17 mouse cellular contexts compared by ENCODE assay signal in the genomic region with DNA sequence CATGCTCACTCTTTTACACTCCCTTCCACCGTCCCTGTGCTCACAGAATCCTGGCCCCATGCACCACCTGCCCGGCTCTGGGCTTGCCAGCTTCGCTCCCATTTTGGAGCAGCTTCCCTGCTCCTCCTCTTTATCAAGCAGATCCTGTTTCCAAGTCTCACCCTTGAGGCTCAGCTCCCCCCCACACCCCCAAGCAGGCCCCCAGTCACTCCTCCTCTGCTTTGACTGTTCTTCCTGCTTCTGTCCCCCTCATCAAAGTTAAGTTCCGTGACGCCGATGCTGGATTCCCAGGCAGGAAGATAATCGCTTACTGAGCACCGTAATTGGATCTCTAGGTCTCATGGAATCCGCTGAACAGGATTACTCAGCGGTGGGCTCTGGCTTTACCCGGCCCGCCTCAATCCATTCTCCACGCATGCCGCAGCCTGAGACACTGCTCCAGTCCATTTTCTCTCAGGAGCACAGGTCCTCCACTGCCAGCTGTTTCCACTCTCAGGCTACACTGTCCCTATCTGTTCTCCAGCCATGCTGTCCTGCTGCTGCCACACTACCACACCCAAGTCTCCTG. TPM values are rescaled to one million over a fixed set of nuclear protein-coding genes. Genes with fewer than 3 reads are reported as not detected.
DNase-seq lines count a peak whose midpoint lies in the region; ATAC-seq lines count a peak whose summit lies in the region.
"Had no signal": no experiment of that assay in that cellular context is flagged by ENCODE, and none has a peak within 500 bp of the region (broad histone marks: within the 10 kb centered on the region; RNA-seq: fewer than 3 reads in every experiment).

No protein-coding gene starts in this region.

- peaks cover 7% of the 10 kb centered on the region; the same call in 1 of the 2 replicates for H3K4me1 ChIP-seq in kidney, embryonic 15.5 days
- peaks cover 6% of the 10 kb centered on the region; the same call in 1 of the 2 replicates for H3K4me1 ChIP-seq in embryonic facial prominence, embryonic 15.5 days
- 0 out of 2 replicates have a peak, but pooled peaks cover 2% of the 10 kb centered on the region for H3K4me1 ChIP-seq in midbrain, embryonic 15.5 days
- H3K4me1 ChIP-seq: heart, embryonic 12.5 days had no signal

- ATAC-seq in kidney, embryonic 15.5 days (replicated peaks; ENCODE audit: low FRiP score) = peak; percentile 69
- ATAC-seq in embryonic facial prominence, embryonic 15.5 days (ENCODE audit: insufficient number of reproducible peaks, low FRiP score, low TSS enrichment, low read depth) = peak; percentile 80
- peak; percentile 81 for ATAC-seq in midbrain, embryonic 15.5 days (replicated peaks)
- ATAC-seq: CD4-positive, CD25-positive, alpha-beta regulatory T cell, adult 4 months had no signal

- DNase-seq in kidney, postnatal 14 days = no peak
- DNase-seq in embryo, embryonic 10 days (ENCODE audit: low spot score) = peak; percentile 42
- no peak for DNase-seq in adipocyte (ENCODE audit: low spot score)
- DNase-seq in testis, postnatal 10 days (ENCODE audit: low spot score) = no peak
- no peak for DNase-seq in adrenal gland, adult 8-10 months
- DNase-seq: adrenal gland, adult 2 months; cerebellum, postnatal 14 days; gastrocnemius, postnatal 10 days; lung, postnatal 10 days; spleen, adult 18-20 months had no signal

- no peaks in the 10 kb centered on the region for H3K9me3 ChIP-seq in kidney, embryonic 15.5 days (replicated peaks)
- no peaks in the 10 kb centered on the region for H3K9me3 ChIP-seq in embryonic facial prominence, embryonic 15.5 days (replicated peaks)
- no peaks in the 10 kb centered on the region for H3K9me3 ChIP-seq in midbrain, embryonic 15.5 days
- H3K9me3 ChIP-seq: heart, embryonic 12.5 days; hindbrain, embryonic 10.5 days had no signal

- peak overlapping the region; percentile 37; the same call in 1 of the 2 replicates for H3K27ac ChIP-seq in kidney, embryonic 15.5 days
- H3K27ac ChIP-seq in embryonic facial prominence, embryonic 15.5 days (replicated peaks) = peak overlapping the region; percentile 30; the same call in 1 of the 2 replicates
- no peak overlapping the region for H3K27ac ChIP-seq in midbrain, embryonic 15.5 days
- H3K27ac ChIP-seq: hindbrain, embryonic 10.5 days had no signal

- no peak overlapping the region for H3K9ac ChIP-seq in kidney, embryonic 15.5 days
- H3K9ac ChIP-seq in embryonic facial prominence, embryonic 15.5 days = no peak overlapping the region
- no peak overlapping the region for H3K9ac ChIP-seq in midbrain, embryonic 15.5 days
- H3K9ac ChIP-seq: heart, embryonic 12.5 days had no signal

- no peak overlapping the region for H3K4me3 ChIP-seq in kidney, embryonic 15.5 days (replicated peaks)
- H3K4me3 ChIP-seq in embryonic facial prominence, embryonic 15.5 days (replicated peaks) = no peak overlapping the region
- H3K4me3 ChIP-seq in midbrain, embryonic 15.5 days = no peak overlapping the region
- H3K4me3 ChIP-seq: heart, embryonic 12.5 days; hindbrain, embryonic 10.5 days had no signal

- H3K36me3 ChIP-seq in kidney, embryonic 15.5 days = peaks cover 66% of the 10 kb centered on the region
- peaks cover 38% of the 10 kb centered on the region for H3K36me3 ChIP-seq in embryonic facial prominence, embryonic 15.5 days
- H3K36me3 ChIP-seq in midbrain, embryonic 15.5 days (replicated peaks) = peaks cover 26% of the 10 kb centered on the region

- H3K4me2 ChIP-seq in kidney, embryonic 15.5 days = 0 out of 2 replicates have a peak overlapping the region, but pooled peaks have one; percentile 7
- H3K4me2 ChIP-seq in embryonic facial prominence, embryonic 15.5 days (replicated peaks) = no peak overlapping the region
- H3K4me2 ChIP-seq in midbrain, embryonic 15.5 days = no peak overlapping the region
- H3K4me2 ChIP-seq: heart, embryonic 12.5 days; liver, embryonic 11.5 days had no signal

- no peaks in the 10 kb centered on the region for H3K27me3 ChIP-seq in kidney, embryonic 15.5 days
- H3K27me3 ChIP-seq in embryonic facial prominence, embryonic 15.5 days = no peaks in the 10 kb centered on the region
- no peaks in the 10 kb centered on the region for H3K27me3 ChIP-seq in midbrain, embryonic 15.5 days (replicated peaks)
- H3K27me3 ChIP-seq: heart, embryonic 12.5 days had no signal

- WGBS in kidney, embryonic 15.5 days = 50% methylated on average over 14 of the region's 14 CpGs
- WGBS in embryonic facial prominence, embryonic 15.5 days = 27% methylated on average over 14 of the region's 14 CpGs
- WGBS in midbrain, embryonic 15.5 days = 37% methylated on average over 14 of the region's 14 CpGs

RNA-seq across cellular contexts. Expression of gene Dpy19l3, which starts 6.8 kb away (rescaled TPM):
- polyA plus RNA-seq in kidney, embryonic 15.5 days (2015; fragmentation: Nextera tagmentation; extraction: Ambion mirVana) = 26.1 and 26.9 TPM in 2 replicates
- 22.8 and 26.0 TPM in 2 replicates for polyA plus RNA-seq in embryonic facial prominence, embryonic 15.5 days (2015; fragmentation: Nextera tagmentation; extraction: Ambion mirVana)
- polyA plus RNA-seq in midbrain, embryonic 15.5 days (2015; fragmentation: Nextera tagmentation; extraction: Ambion mirVana) = 39.6 and 42.3 TPM in 2 replicates
- total RNA-seq in adrenal gland, adult 8-10 months (2022) = 10 to 100 TPM; 57.8 to 90.2 (median 69.7) TPM

RNA-seq across cellular contexts. Expression of gene Zfp507, which starts 55.3 kb away (rescaled TPM):
- polyA plus RNA-seq in kidney, embryonic 15.5 days (2015; fragmentation: Nextera tagmentation; extraction: Ambion mirVana) = 20.3 and 21.5 TPM in 2 replicates
- 18.8 and 20.0 TPM in 2 replicates for polyA plus RNA-seq in embryonic facial prominence, embryonic 15.5 days (2015; fragmentation: Nextera tagmentation; extraction: Ambion mirVana)
- polyA plus RNA-seq in midbrain, embryonic 15.5 days (2015; fragmentation: Nextera tagmentation; extraction: Ambion mirVana) = 14.7 and 16.0 TPM in 2 replicates
- 10 to 100 TPM; 29.3 to 34.7 (median 31.4) TPM for total RNA-seq in adrenal gland, adult 8-10 months (2022)
